Mouse (Mus musculus) brain, embryonic 18.5 days (tissue): ENCODE data around the gene Specc1.

ENCODE experiments used
- DNase-seq: peaks from one replicate; pipeline ENCODE4 v3.0.0-alpha.2; 2012; ENCODE audit warnings: low read depth, low spot score

The Specc1 gene

DNA sequence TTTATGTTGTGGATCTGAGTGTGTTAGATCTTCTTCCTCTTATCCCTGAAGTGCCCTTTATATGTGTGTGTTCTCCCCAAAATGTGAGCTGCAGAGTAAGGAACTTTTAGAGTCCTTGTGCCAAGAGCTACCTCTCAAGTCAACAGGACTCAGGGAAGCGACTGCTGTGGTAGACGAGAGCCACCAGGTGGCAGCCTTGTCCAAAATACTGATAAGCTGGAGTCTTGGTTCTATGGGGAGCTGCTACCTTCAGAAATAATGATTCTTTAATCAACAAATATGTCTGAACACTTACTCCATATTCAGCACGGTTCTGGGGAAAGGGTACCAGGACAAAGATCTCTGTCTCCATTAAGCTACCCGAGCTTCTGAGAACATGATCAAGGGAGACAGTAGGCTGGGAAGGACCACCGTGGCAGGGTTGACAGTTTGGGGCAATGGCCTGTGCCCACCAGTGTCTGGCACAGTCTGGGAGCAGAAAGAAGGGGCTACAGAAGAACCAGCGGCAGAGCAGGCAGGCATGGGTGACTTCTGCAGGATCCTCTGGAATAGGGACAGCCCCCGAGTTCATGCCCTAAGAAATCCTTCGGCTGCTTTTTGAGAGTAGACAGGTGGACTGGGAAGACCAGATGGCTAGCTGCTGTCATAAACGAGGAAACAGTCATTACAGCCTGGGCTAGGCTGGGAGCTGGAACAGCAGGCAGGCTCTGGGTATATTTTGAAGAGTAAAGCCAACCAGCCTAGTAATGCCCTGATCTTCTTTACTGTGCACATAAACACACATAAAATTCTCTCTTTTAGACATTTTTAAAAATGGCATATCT is 91.5 kb downstream of the Specc1 start:
- peak; percentile 55 for DNase-seq

DNA sequence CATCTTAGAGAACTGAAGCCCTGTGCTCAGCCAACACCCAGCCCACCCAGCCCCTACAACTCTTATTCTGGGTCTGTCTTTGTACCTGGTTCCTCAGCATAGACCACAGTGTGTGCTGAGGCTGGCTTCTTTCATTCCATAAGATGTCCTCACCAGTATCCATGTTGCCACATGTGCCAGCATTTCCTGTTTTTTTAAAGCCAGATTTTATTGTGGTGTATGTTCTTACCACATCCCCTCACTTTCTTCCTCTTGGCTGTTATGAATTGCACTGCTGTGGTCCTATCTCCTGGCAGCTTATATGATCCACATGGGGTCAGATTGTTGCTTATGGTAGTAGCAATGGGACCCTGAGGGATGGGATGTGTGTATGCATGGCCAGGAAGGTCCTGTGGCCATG is 92.6 kb downstream of the Specc1 start:
- DNase-seq, result no peak

DNA sequence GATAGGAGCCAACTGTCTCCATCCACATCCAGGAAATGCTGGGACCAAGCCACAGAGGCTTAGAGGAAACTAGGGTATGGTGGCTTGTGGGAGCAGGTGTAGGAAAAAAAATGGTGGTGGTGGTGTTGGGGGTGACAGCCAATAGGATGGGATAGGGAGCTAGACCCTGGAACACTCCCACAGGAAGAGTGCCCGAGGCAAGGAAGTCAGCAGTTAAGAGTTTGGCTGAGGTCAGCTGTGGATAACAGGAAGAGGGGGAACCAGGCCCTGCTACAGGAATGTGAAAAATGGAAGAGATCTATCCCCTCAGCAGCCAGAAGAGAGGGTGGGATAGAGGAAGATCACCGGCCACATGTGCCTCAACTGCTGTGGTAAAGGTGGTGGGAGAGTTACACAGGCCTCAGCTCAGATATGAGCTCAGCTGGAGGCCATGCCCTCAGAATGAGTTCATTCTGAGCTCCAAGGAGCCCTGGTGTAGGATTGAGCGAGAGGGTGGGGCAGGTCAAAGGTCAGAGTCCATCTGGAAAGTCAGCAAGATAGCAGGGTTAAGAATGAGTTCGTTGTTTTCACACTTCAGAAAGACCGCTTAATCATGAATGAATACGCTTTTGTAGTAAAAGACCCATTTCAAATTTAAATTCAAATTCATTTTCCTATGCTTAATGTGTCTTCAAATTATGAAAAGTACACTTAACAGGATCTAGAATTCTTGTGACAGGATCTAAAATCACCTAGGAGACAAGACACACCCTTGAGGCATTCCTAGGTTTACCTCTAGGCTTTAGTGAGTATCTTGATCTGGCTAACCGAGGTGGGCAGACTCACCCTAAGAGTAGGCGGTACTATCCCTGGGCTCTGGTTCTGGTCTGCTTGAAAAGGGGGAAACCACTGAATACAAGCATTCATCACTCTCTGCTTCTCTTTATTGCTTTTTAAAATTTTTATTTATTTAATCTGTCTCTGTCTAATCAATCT is 94.1 kb downstream of the Specc1 start:
- no peak for DNase-seq

DNA sequence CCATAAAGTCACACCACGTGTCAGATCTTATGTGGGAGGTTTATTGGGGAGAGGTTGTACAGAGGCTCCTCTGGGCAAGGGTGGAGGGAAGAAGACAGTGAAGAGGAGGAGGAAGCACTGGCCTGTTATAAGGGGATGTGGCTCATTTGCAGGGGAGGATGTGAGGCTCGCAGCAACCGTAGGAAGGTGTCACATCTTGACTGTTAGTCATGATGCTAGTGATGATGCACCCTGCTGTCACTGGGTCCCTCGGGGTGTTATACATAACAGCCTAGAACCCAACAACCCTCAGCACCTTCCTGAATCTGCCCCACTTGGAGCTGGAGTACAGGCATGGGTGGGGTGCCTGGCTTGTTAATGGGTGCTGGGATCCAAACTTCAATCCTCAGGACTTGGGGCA is 94.9 kb downstream of the Specc1 start:
- DNase-seq, result no peak

DNA sequence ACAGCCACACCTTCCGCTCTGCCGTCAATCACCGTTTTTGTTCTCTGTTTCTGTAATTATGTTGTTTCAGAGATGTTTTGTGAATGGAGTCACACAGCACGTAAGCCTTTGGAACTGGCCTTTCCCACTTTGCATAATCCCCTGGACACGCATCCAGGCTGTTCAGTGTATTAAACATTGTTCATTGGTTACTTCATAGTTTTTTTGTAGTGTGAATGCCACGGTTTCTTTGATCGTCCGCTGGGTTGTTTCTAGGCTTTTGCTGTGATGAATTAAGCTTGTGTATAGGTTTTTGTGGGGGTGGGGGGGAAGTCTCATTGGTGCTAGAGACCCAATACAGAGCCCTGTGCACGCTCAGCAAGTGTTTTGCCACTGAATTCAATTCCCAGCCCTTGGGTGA is 97.4 kb downstream of the Specc1 start:
- no peak for DNase-seq

DNA sequence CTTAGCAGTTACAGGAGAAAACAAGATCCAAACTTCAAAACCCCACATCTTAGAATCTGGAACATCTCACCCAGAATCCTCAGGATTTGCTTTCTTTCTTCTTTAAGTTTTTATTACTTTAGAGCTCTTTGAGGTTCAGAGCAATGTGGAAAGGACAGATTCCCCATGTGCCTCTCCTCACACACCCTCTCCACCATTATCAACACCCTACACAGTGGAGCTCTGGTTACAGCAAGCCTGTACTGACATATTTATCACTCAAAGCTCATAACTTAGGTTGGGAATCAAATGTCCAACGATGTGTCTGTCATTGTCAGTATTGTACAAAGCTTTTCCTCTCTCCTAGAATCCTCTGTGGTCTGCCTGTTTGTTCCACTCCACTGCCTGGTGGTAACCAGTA is 108.0 kb downstream of the Specc1 start:
- no peak for DNase-seq

DNA sequence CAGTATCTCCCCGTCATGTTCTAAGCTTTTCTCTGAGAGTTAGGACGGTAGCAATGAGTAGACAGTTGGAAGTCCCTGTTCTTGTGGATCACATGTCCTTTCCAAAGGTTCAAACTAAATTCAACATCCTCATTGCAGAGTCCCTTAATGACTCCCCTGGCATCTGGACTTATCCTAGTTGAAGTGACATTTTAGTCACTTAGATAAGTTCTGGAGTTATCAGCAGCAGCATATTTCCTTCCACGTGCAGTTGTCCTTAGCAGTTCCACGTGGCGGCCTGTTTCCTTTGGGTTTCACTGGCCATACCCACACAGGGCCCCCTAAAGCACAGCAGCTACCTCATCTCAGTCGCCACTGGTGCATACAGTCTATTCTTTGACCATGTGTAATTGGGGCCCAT is 109.1 kb downstream of the Specc1 start:
- DNase-seq, result no peak

DNA sequence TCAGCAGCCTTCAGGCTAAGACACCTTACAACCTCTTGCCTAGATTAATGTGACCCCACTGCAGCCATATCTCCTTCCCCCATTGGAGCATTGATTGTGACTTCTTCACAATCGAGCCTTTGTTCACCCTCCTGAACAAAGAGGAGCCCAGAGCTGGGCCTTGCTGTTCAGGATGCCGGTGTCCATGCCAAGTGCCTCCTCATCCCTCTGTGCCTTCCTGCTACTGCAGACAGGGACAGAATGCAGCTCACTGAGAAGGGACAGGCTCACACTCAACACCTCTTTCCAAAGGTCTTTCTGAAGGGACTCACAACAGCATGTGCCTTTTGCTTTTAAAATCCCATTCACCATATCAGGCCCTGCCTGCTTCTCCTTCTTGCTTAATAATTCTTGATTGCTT is 113.0 kb downstream of the Specc1 start:
- no peak for DNase-seq

DNA sequence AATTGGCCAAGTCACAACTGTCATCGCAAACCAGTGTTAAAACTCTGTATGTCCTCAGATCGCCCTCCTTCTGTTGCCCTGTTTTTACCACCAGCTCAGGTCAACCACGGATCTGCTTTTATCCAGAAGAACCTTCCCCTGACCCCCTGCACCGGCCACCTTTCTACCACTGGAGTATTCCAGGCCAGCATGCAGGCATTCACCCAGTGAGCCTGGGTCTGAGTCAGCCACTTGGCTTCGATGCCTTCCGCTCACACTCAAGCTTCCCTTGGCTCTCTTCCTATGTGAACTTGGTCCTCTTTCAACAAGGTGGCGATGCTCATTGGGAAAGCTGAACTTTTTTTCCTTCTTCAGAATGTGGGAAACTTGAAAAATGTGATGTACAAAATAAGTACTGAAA is 113.6 kb downstream of the Specc1 start:
- DNase-seq, result no peak

DNA sequence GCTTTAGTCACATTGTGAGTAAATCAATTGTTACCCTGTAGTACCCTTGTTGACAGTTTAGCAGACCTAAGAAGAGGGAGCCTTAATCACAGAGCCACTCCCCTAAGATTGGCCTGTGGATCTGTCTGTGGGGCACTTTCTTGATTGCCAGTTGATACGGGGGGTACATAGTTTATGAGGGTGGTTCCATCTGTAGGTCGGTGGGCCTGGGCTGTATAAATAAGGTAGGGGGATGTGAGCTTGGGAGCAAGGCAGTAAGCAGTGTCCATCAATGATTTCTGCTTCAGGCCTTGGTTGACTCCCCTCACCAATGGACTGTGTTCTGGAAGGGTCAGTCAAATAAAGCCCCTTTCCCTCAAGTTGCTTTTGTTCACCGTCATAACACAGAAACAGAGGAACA is 115.8 kb downstream of the Specc1 start:
- no peak for DNase-seq

DNA sequence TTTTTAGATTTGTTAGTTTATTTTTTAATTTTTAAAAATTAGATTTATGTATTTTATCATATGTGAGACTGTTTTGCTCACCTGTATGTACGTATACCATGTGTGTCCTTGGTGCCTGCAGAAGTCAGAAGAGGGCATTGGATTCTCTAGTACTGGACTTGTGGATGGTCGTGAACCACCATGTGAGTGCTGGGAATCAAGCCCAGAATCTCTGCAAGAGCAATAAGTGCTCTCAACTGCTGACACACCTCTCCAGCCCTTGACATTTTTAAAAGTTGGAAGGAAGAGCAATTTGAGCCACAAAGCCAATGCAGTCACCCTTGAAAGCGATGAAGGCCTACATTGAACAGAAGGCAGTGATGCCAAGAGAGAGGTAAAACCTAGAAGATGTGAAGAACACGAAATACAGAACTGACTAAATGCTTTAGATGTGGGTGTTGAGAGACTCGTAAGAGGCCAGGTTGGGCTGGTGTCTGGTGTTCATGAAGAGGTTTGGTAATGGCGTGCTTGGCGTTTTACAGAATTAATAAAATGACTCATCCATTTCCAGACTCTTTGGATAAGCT is 117.1 kb downstream of the Specc1 start:
- DNase-seq, result no peak

DNA sequence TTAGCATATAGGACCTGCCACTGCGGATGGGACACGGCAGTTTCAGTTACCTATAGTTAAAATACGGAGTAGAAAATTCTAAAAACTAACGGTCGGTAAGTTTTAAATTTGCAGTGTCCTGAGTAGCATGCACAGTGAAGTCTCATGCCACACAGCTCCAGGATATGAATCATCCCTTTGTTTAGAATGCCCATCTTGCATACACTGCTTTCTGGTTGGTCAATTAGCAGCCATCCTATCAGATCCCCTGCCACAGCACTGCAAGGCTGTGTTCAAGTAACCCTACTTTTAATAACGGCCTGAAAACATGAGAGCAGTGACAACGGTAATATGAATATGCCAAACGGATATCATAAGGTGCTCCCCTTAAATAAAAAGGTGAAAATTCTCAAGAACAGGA is 118.0 kb downstream of the Specc1 start:
- no peak for DNase-seq

DNA sequence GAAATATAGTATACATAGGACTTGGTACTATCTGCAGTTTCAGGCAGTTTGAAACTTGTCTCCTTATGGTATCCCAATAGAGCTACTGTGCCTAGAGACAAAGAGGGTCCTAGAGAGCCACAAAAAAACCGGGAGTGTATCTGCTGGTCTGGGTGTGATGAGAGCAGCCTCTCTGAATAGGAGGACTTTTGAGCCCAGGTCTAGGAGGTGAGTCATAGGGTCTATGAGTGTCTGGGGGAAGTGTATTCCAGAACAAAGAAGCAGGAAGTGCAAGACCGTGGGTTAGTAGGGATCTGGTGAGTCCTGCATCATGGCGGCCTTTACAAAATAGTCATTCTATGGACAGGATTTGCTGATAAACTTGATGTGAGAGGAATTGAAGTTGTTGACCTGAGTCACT is 118.5 kb downstream of the Specc1 start:
- DNase-seq, result no peak

DNA sequence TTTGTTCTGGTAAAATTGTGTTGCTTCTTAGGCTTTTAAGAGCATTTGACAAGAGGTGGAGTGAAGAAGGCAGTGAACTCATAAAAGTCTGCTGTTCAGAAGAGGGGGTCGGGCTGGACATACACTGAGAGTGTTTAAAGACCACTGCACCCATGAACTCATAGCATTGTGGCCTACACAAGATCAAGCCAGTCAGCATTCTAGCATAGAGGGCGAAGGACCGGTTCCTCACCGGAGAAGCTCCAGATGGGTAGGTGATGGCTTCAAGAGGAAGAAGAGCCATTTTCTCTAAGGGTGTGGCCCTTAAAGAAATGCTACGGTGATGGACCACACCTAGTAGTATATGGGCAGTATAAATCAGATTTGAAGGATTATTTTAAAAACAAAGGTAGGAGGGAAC is 119.0 kb downstream of the Specc1 start:
- DNase-seq, result no peak

DNA sequence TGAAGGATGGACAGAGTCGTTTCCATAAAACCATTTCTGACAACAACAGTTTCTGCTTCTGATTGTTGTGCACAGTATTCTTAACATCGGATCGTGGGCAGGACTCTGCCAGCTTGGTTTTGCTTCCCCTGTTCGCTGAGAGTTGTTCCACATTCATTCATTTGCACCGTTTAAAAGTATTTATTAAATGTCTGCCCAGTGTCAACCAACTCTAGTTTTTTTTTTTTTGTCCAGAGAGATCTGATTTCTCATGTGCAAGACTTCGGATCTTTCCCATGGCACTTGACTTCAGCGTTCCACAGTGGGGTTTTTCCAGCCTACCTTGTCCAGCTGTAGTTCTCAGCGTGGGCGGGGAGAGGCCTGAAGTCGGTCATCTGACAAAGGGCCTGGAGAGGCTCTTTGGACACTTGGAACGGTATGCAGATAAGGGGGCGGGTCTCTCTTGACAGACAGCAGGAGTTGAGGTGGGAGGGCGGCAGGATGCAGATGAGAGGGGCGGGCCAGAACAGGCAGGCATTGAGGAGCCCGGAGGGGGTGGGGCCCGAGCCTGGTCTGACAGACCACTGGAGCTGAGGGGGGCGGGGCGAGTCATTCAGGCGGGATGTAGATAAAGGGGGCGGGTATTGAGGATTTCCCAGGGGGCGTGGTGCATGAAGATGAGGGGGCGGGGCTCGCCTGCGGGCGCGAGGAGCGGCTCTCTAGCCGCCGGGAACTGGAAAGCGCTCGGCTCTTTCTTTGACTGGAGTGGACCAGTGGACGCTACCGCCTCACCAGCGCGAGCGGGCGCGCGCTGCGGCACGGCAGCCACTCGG is 120.0 kb downstream of the Specc1 start:
- DNase-seq, result peak; percentile 94

DNA sequence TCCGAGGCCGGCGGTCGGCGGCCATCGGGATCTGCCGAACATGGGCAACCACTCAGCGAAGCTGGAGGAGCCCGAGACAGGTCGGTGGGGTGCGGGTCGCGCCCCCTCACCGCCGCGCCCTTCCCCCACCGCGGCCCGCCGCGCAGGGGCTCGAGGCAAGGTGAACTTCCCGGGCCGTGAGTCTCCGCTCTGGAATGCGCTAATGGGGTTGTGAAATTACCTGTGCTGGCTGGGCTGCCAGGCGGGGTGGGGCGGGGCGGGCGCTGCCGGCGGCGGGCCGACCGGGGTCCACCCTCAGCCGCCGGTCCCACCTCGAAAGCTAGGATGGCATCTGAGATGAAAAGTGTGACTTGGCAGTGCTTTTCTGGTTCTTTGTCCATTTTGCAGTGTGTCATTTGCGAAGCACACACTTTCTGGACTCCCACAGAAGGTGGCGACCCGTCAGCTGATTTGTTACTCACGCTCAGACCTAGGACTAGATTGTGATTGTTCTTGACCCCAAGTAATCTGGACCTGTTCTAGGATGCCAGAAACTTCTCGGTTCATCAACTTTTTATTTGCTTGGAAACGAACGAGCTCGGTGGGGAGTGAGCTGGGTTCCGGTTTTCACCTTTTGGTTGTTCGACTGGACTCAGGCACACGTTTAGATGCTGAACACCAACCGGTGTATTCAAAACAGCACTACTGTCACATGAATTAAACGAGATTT is 120.7 kb downstream of the Specc1 start:
- DNase-seq, result no peak

DNA sequence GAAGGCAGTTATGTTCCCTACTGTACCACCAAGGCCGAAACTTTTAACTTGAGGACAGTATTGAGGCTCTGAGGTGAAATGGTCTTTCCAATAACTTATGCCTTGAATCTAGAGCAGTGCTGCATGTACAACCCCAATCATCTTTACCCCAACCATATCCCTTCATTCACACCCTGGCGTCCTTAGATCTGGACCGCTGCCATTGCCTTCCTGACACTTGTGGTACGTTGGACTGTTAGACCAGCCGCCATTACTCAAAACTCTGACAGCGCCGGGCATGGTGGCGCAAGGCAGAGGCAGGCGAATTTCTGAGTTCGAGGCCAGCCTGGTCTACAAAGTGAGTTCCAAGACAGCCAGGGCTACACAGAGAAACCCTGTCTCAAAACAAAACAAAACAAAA is 121.8 kb downstream of the Specc1 start:
- DNase-seq, result no peak

DNA sequence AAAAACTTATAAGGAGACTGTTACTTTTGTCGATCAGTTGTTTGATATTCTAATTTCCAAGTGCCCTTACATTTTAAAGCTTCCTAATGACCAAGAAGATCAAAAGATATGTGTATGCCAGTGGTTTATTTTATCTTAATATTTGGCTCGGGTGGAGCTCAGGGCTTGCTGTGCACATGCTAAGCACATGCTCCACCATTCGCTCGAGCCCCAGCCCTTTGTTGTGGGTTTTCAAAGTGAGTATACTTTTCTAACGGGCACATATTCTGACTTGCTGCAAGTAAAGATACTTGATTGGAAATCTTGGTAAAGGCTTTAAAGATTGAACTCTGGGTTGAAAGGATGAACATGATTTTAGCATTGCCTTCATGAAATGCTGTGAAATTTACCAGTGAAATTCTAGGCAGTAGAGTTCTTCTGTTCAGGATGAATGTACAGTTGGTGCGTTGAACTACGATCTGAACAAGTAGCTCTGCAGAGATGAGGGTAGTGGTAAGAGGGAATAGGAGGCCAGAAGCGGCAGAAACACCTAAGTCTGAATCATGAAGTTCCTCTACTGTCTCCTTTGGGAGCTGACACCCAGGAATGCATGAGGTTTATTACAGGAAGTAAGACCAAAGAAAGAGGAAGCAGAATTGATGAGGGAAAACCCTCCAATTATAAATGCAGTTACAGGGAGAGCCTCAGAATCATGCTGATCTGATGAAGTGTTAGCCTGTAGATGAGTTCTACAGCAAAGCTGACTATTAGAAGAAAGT is 122.7 kb downstream of the Specc1 start:
- DNase-seq, result no peak

DNA sequence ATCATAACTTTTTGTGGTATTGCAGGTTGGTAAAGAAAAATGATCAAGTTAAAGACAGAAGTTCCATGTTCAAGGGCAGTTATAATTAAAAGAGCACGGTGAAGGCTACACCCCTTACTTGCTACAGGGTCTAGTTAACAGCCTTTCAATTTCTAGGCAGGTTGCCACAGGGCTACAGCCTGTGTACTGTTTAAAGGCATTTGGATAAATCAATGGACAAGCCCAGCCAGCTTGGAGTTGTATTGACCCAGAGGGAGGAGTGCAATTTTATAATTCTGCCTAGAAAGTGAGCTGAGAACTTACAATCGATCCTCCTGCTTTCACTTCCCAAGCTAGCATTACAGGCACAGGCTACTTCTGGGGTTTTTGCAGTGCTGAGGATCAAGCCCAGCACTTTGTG is 123.9 kb downstream of the Specc1 start:
- DNase-seq, result no peak

DNA sequence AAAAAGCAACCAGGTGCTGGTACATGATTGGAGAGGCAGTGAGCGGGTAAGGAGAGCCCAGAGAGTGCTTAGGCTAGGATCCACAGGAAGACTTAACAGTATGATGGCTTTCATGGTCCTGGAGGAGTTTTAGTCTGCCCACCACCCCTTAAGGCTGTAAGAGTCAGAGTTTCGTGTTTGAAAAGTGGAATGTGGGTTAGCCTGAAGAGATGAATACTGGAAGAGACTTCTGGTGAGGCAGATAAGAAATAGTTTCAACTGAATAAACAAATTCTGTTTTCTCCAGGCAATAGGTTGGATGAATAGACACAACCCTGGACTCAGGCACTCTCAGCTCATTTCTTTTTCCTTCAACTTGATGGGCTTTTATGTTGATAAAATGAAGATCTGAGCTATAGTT is 130.1 kb downstream of the Specc1 start:
- DNase-seq, result no peak
